Mouse (Mus musculus) MEL (cell line): ENCODE results near the gene Spata25.

Source experiments
- CTCF ChIP-seq, 3 experiments: IDR thresholded peaks in 2 of 3; conservative IDR thresholded peaks in 1 of 3; 2 replicates each; pipeline ENCODE4 v1.5.1; 2011 to 2012; ENCODE audit warnings: low read length in 3 of 3, low read depth in 2 of 3, mild to moderate bottlenecking in 2 of 3, improper control_type of control experiment in 1 of 3, inconsistent platforms in 1 of 3, mixed read lengths in 1 of 3, moderate library complexity in 1 of 3; ENCODE audit not compliant: control insufficient read depth in 1 of 3, insufficient read depth in 1 of 3, poor library complexity in 1 of 3, severe bottlenecking in 1 of 3
- E2F4 ChIP-seq: IDR thresholded peaks from 2 replicates; pipeline ENCODE4 v1.6.1; 2011; ENCODE audit warnings: low read depth, low read length, improper control_type of control experiment, borderline replicate concordance
- EP300 ChIP-seq, 2 experiments: IDR thresholded peaks; 2 replicates each; pipeline ENCODE4 v1.6.1; 2011; ENCODE audit warnings: improper control_type of control experiment in 2 of 2, low read length in 2 of 2, low read depth in 1 of 2, mild to moderate bottlenecking in 1 of 2
- MAFK ChIP-seq: IDR thresholded peaks from 2 replicates; pipeline ENCODE4 v1.6.1; 2011; ENCODE audit warnings: low read depth, mild to moderate bottlenecking, low read length, improper control_type of control experiment, borderline replicate concordance
- MAX ChIP-seq: IDR thresholded peaks from 2 replicates; pipeline ENCODE4 v1.6.1; 2011; ENCODE audit warnings: low read length, improper control_type of control experiment
- NRF1 ChIP-seq: IDR thresholded peaks from 2 replicates; pipeline ENCODE4 v1.6.1; 2014; ENCODE audit warnings: low read depth, mild to moderate bottlenecking, inconsistent platforms, low read length, improper control_type of control experiment, moderate library complexity; ENCODE audit not compliant: poor library complexity, insufficient read depth, severe bottlenecking
- POLR2A ChIP-seq, 2 experiments: IDR thresholded peaks; 2 replicates each; pipeline ENCODE4 v1.6.1; 2011 to 2012; ENCODE audit warnings: low read length in 2 of 2, mild to moderate bottlenecking in 2 of 2, control low read depth in 1 of 2, improper control_type of control experiment in 1 of 2, low read depth in 1 of 2, moderate library complexity in 1 of 2; ENCODE audit not compliant: control insufficient read depth in 1 of 2, insufficient read depth in 1 of 2, poor library complexity in 1 of 2
- RCOR1 ChIP-seq: IDR thresholded peaks from 2 replicates; pipeline ENCODE4 v1.6.1; 2012; ENCODE audit warnings: low read depth, mild to moderate bottlenecking, inconsistent platforms, low read length, improper control_type of control experiment
- SIN3A ChIP-seq: IDR thresholded peaks from 2 replicates; pipeline ENCODE4 v1.6.1; 2012; ENCODE audit warnings: low read length, improper control_type of control experiment, inconsistent platforms
- SMC3 ChIP-seq: IDR thresholded peaks from 2 replicates; pipeline ENCODE4 v1.6.1; 2011; ENCODE audit warnings: low read depth, low read length, improper control_type of control experiment
- ZC3H11A ChIP-seq: IDR thresholded peaks from 2 replicates; pipeline ENCODE4 v1.6.1; 2012; ENCODE audit warnings: low read depth, mild to moderate bottlenecking, inconsistent platforms, low read length, improper control_type of control experiment
- ZNF384 ChIP-seq: IDR thresholded peaks from 2 replicates; pipeline ENCODE4 v1.6.1; 2012; ENCODE audit warnings: low read depth, mild to moderate bottlenecking, inconsistent platforms, low read length, improper control_type of control experiment

GRCm38 (mm10) chr2:164867566-164867965 is 39.2 kb upstream of the Spata25 start:
- TF ChIP-seq EP300 (IDR thresholded peaks at IDR 0.05; ENCODE audit: low read depth in 1 of 2, low read length in 2 of 2), result no peak
- TF ChIP-seq POLR2A (IDR thresholded peaks at IDR 0.05; ENCODE audit: control insufficient read depth in 1 of 2, insufficient read depth in 1 of 2, low read depth in 1 of 2, low read length in 2 of 2, poor library complexity in 1 of 2), result no peak
- peak; percentile 64 to 87 (median 84) for TF ChIP-seq CTCF (IDR thresholded peaks at IDR 0.05 in 2 of 3, conservative IDR thresholded peaks at IDR 0.05 in 1 of 3; ENCODE audit: control insufficient read depth in 1 of 3, insufficient read depth in 1 of 3, low read depth in 2 of 3, low read length in 3 of 3, poor library complexity in 1 of 3, severe bottlenecking in 1 of 3)
- TF ChIP-seq ZC3H11A, result no peak
- no peak for TF ChIP-seq NRF1
- TF ChIP-seq SIN3A, result no peak
- no peak; the same call in 1 of the 2 replicates for TF ChIP-seq RCOR1
- no peak for TF ChIP-seq MAFK
- no peak for TF ChIP-seq MAX
- TF ChIP-seq ZNF384, result no peak
- no peak for TF ChIP-seq E2F4
- no peak; the same call in 1 of the 2 replicates for TF ChIP-seq SMC3
